Mouse (Mus musculus) thymus, postnatal 0 days (tissue): ENCODE results near the gene Bcar3. TPM values are rescaled to one million over a fixed set of nuclear protein-coding genes. Genes with fewer than 3 reads are reported as not detected.
A peak's percentile ranks its signal among the peaks of the same experiment; 100 is the strongest.

ENCODE experiments used
- DNase-seq: peaks from one replicate; pipeline ENCODE4 v3.0.0-alpha.2; 2015; ENCODE audit warnings: low spot score
- polyA plus RNA-seq: library from polyadenylated mRNA; unstranded; fragments of >200 nt; fragmentation: Nextera tagmentation; extraction: Ambion mirVana; gene quantifications from 2 replicates; pipeline ENCODE4 v1.2.1, GENCODE M21; 2015

Bcar3 gene
- polyA plus RNA-seq, 1 experiment from 2014 or later, result 4.5 TPM

- no peak for DNase-seq
These were observed 188.2 kb downstream of the Bcar3 start for GRCm38 (mm10) chr3:122481891-122482739.

- no peak for DNase-seq
These were observed 189.3 kb downstream of the Bcar3 start for GRCm38 (mm10) chr3:122483066-122483782.

- DNase-seq, result no peak
These were observed 189.8 kb downstream of the Bcar3 start for GRCm38 (mm10) chr3:122483783-122484130.

GRCm38 (mm10) chr3:122484301-122484700, 190.4 kb downstream of the Bcar3 start:
- no peak for DNase-seq

- DNase-seq, result no peak
These were observed 191.8 kb downstream of the Bcar3 start for GRCm38 (mm10) chr3:122485699-122486098.

- no peak for DNase-seq
These were observed 192.3 kb downstream of the Bcar3 start for GRCm38 (mm10) chr3:122486193-122486592.

GRCm38 (mm10) chr3:122488051-122488754, 194.3 kb downstream of the Bcar3 start:
- DNase-seq, result no peak

- DNase-seq, result no peak
These were observed 196.6 kb downstream of the Bcar3 start for GRCm38 (mm10) chr3:122490574-122490973.

- DNase-seq, result no peak
These were observed 198.1 kb downstream of the Bcar3 start for GRCm38 (mm10) chr3:122492006-122492405.

GRCm38 (mm10) chr3:122492872-122493615, 199.1 kb downstream of the Bcar3 start:
- DNase-seq, result no peak

- DNase-seq, result no peak
These were observed 200.8 kb downstream of the Bcar3 start for GRCm38 (mm10) chr3:122494764-122495163.

GRCm38 (mm10) chr3:122497871-122498270, 203.9 kb downstream of the Bcar3 start:
- no peak for DNase-seq

GRCm38 (mm10) chr3:122498528-122498927, 204.6 kb downstream of the Bcar3 start:
- DNase-seq, result no peak

- no peak for DNase-seq
These were observed 205.7 kb downstream of the Bcar3 start for GRCm38 (mm10) chr3:122499647-122500046.

GRCm38 (mm10) chr3:122500929-122501328, 207.0 kb downstream of the Bcar3 start:
- no peak for DNase-seq

GRCm38 (mm10) chr3:122506343-122506916, 212.5 kb downstream of the Bcar3 start:
- DNase-seq, result no peak

GRCm38 (mm10) chr3:122507826-122508225, 213.9 kb downstream of the Bcar3 start:
- DNase-seq, result no peak

- DNase-seq, result peak; percentile 17
These were observed 215.1 kb downstream of the Bcar3 start for GRCm38 (mm10) chr3:122509084-122509483.

GRCm38 (mm10) chr3:122509534-122510239, 215.8 kb downstream of the Bcar3 start:
- no peak for DNase-seq

- DNase-seq, result no peak
These were observed 216.4 kb downstream of the Bcar3 start for GRCm38 (mm10) chr3:122510240-122510750.
